Mouse (Mus musculus): ENCODE results near the gene Lect2. TPM values are rescaled to one million over a fixed set of nuclear protein-coding genes. Genes with fewer than 3 reads are reported as not detected.
A peak's percentile ranks its signal among the peaks of the same experiment; 100 is the strongest.

The Lect2 gene
- total RNA-seq, 4 experiments from 2014 or later, result not detected

GRCm38 (mm10) chr13:56556701-56557100, 8.4 kb upstream of the Lect2 start:
- DNase-seq (ENCODE audit: low spot score in 2 of 2), result no peak

- no peak for DNase-seq (ENCODE audit: low spot score in 2 of 2)
Observed at GRCm38 (mm10) chr13:56555957-56556356, 7.7 kb upstream of the Lect2 start.

GRCm38 (mm10) chr13:56554409-56554808, 6.1 kb upstream of the Lect2 start:
- peak; percentile 18 to 42 for DNase-seq (ENCODE audit: low spot score in 2 of 2)

- no peak for DNase-seq (ENCODE audit: low spot score in 2 of 2)
Observed at GRCm38 (mm10) chr13:56553923-56554322, 5.6 kb upstream of the Lect2 start.

GRCm38 (mm10) chr13:56551661-56552060, 3.4 kb upstream of the Lect2 start:
- DNase-seq (ENCODE audit: low spot score in 2 of 2), result no peak

GRCm38 (mm10) chr13:56550574-56550973, 2.3 kb upstream of the Lect2 start:
- DNase-seq (ENCODE audit: low spot score in 2 of 2), result no peak

- no peak for DNase-seq (ENCODE audit: low spot score in 2 of 2)
Observed at GRCm38 (mm10) chr13:56549364-56549763, 1.1 kb upstream of the Lect2 start.

- no peak for DNase-seq (ENCODE audit: low spot score in 2 of 2)
Observed at GRCm38 (mm10) chr13:56544956-56545355, 3.3 kb downstream of the Lect2 start.

- DNase-seq (ENCODE audit: low spot score in 2 of 2), result no peak
Observed at GRCm38 (mm10) chr13:56543805-56544204, 4.5 kb downstream of the Lect2 start.

- no peak for DNase-seq (ENCODE audit: low spot score in 2 of 2)
Observed at GRCm38 (mm10) chr13:56539846-56540245, 8.5 kb downstream of the Lect2 start.

- DNase-seq (ENCODE audit: low spot score in 2 of 2), result no peak
Observed at GRCm38 (mm10) chr13:56537026-56537425, 11.3 kb downstream of the Lect2 start.

- no peak for DNase-seq (ENCODE audit: low spot score in 2 of 2)
Observed at GRCm38 (mm10) chr13:56535570-56535969, 12.7 kb downstream of the Lect2 start.

- no peak for DNase-seq (ENCODE audit: low spot score in 2 of 2)
Observed at GRCm38 (mm10) chr13:56534931-56535330, 13.4 kb downstream of the Lect2 start.

- no peak for DNase-seq (ENCODE audit: low spot score in 2 of 2)
Observed at GRCm38 (mm10) chr13:56529685-56530084, 18.6 kb downstream of the Lect2 start.

GRCm38 (mm10) chr13:56529031-56529430, 19.3 kb downstream of the Lect2 start:
- no peak for DNase-seq (ENCODE audit: low spot score in 2 of 2)

GRCm38 (mm10) chr13:56528281-56528680, 20.0 kb downstream of the Lect2 start:
- no peak for DNase-seq (ENCODE audit: low spot score in 2 of 2)

- no peak for DNase-seq (ENCODE audit: low spot score in 2 of 2)
Observed at GRCm38 (mm10) chr13:56527846-56528245, 20.5 kb downstream of the Lect2 start.

GRCm38 (mm10) chr13:56526871-56527270, 21.4 kb downstream of the Lect2 start:
- no peak for DNase-seq (ENCODE audit: low spot score in 2 of 2)

- DNase-seq (ENCODE audit: low spot score in 2 of 2), result peak in 1 of 2 experiments; percentile 5
Observed at GRCm38 (mm10) chr13:56522821-56523167, 25.5 kb downstream of the Lect2 start.

GRCm38 (mm10) chr13:56522081-56522820, 26.1 kb downstream of the Lect2 start, which contains the start of gene Fbxl21:
TSS of gene Fbxl21 (plus strand) at chr13:56522472.
- peak; percentile 74 to 96 for DNase-seq (ENCODE audit: low spot score in 2 of 2)

GRCm38 (mm10) chr13:56516816-56517215, 31.5 kb downstream of the Lect2 start:
- no peak for DNase-seq (ENCODE audit: low spot score in 2 of 2)

- no peak for DNase-seq (ENCODE audit: low spot score in 2 of 2)
Observed at GRCm38 (mm10) chr13:56516311-56516710, 32.0 kb downstream of the Lect2 start.

- DNase-seq (ENCODE audit: low spot score in 2 of 2), result no peak
Observed at GRCm38 (mm10) chr13:56513595-56513994, 34.7 kb downstream of the Lect2 start.

Data from left cerebral cortex, adult 8-10 months (tissue).